Mouse (Mus musculus) monocyte, adult 5-6 weeks (primary cell): ENCODE data around the gene Zfp473. TPM values are rescaled to one million over a fixed set of nuclear protein-coding genes. Genes with fewer than 3 reads are reported as not detected.
"Not testable (repeated sequence)": the region's sequence is repeated elsewhere in the genome, so short reads cannot be mapped to it uniquely, and the experiment has no call there.

Experiments
- ATAC-seq: fragments of 153-309, 156-312 bp; replicated peaks from 2 replicates; pipeline ENCODE4 v1.8.0; 2017; ENCODE audit warnings: mild to moderate bottlenecking; ENCODE audit not compliant: low TSS enrichment, insufficient number of reproducible peaks, severe bottlenecking, poor library complexity, low FRiP score
- total RNA-seq: library from RNA; stranded (forward); fragments of 200-1000, 200-491, 200-594 nt; gene quantifications from 3 replicates; pipeline ENCODE4 v1.2.3, GENCODE M21; 2017

Zfp473 gene
- 0.75 to 2.0 TPM (median 1.0 TPM) in 3 replicates for total RNA-seq

GRCm38 (mm10) chr7:44750950-44751349 lies at the start of gene Zfp473:
Gene Zfp473 (minus strand): TSS chr7:44751050.
- ATAC-seq, result not testable (repeated sequence)

- no peak for ATAC-seq
Observed at GRCm38 (mm10) chr7:44792781-44793180, 41.9 kb upstream of the Zfp473 start.

GRCm38 (mm10) chr7:44790066-44790465 lies 39.2 kb upstream of the Zfp473 start:
- no peak for ATAC-seq

- ATAC-seq, result no peak
Observed at GRCm38 (mm10) chr7:44789531-44789930, 38.7 kb upstream of the Zfp473 start.

- no peak for ATAC-seq
Observed at GRCm38 (mm10) chr7:44780101-44780500, 29.3 kb upstream of the Zfp473 start.

- ATAC-seq, result no peak
Observed at GRCm38 (mm10) chr7:44776849-44777498, 26.1 kb upstream of the Zfp473 start.

- ATAC-seq, result no peak
Observed at GRCm38 (mm10) chr7:44772591-44773204, 21.8 kb upstream of the Zfp473 start.

- ATAC-seq, result no peak
Observed at GRCm38 (mm10) chr7:44770046-44770578, 19.3 kb upstream of the Zfp473 start.

- no peak for ATAC-seq
Observed at GRCm38 (mm10) chr7:44768129-44768528, 17.3 kb upstream of the Zfp473 start.

GRCm38 (mm10) chr7:44760366-44760765 lies 9.5 kb upstream of the Zfp473 start:
- no peak for ATAC-seq

- no peak for ATAC-seq
Observed at GRCm38 (mm10) chr7:44757164-44757563, 6.3 kb upstream of the Zfp473 start.

GRCm38 (mm10) chr7:44748101-44749044 lies 2.5 kb downstream of the Zfp473 start, which contains the start of gene Vrk3:
Gene Vrk3 (plus strand): TSS chr7:44748413.
- ATAC-seq, result peak; percentile 95

GRCm38 (mm10) chr7:44747115-44747514 lies 3.7 kb downstream of the Zfp473 start:
- no peak for ATAC-seq

GRCm38 (mm10) chr7:44745076-44745475 lies 5.8 kb downstream of the Zfp473 start:
- ATAC-seq, result peak; percentile 68

- ATAC-seq, result no peak
Observed at GRCm38 (mm10) chr7:44744270-44744669, 6.6 kb downstream of the Zfp473 start.

- ATAC-seq, result 0 out of 2 replicates have a peak, but pooled peaks have one; percentile 32
Observed at GRCm38 (mm10) chr7:44741361-44741760, 9.5 kb downstream of the Zfp473 start.

- no peak for ATAC-seq
Observed at GRCm38 (mm10) chr7:44733723-44734122, 17.1 kb downstream of the Zfp473 start.

GRCm38 (mm10) chr7:44728082-44728975 lies 22.5 kb downstream of the Zfp473 start:
- ATAC-seq, result no peak
